ENCODE assay signal across 23 mouse cellular contexts in genomic region chr2:118841186-118841585, GRCm38 (mm10). TPM values are rescaled to one million over a fixed set of nuclear protein-coding genes. Genes with fewer than 3 reads are reported as not detected.
DNase-seq lines count a peak whose midpoint lies in the region; ATAC-seq and TF ChIP-seq lines count a peak whose summit lies in the region.
"Had no signal": no experiment of that assay in that cellular context is flagged by ENCODE, and none has a peak within 500 bp of the region (broad histone marks: within the 10 kb centered on the region; RNA-seq: fewer than 3 reads in every experiment).

No protein-coding gene starts in this region.

- H3K9ac ChIP-seq in CH12.LX (ENCODE audit: insufficient read depth, low read depth) = no peak overlapping the region
- H3K9ac ChIP-seq in liver, embryonic 13.5 days = no peak overlapping the region
- H3K9ac ChIP-seq in liver, postnatal 0 days (replicated peaks) = no peak overlapping the region
- H3K9ac ChIP-seq in hindbrain, embryonic 11.5 days (ENCODE audit: low read depth, low read length) = no peak overlapping the region
- H3K9ac ChIP-seq: embryonic facial prominence, embryonic 15.5 days; hindbrain, embryonic 13.5 days had no signal

- H3K36me3 ChIP-seq in CH12.LX (replicated peaks in 1 of 2; ENCODE audit: control insufficient read depth in 1 of 2, insufficient read depth in 1 of 2, low read length in 1 of 2) = peaks cover 0 to 8% of the 10 kb centered on the region in 2 experiments
- H3K36me3 ChIP-seq in liver, embryonic 13.5 days = peaks cover 1% of the 10 kb centered on the region
- H3K36me3 ChIP-seq in liver, postnatal 0 days (replicated peaks; ENCODE audit: insufficient read depth, low read length) = peaks cover 2% of the 10 kb centered on the region; the same call in 1 of the 2 replicates
- H3K36me3 ChIP-seq in hindbrain, embryonic 11.5 days (ENCODE audit: control insufficient read depth, insufficient read depth, low read length) = no peaks in the 10 kb centered on the region
- H3K36me3 ChIP-seq: embryonic facial prominence, embryonic 15.5 days; hindbrain, embryonic 13.5 days had no signal

- no peak overlapping the region for H3K4me3 ChIP-seq in CH12.LX (replicated peaks in 1 of 3; ENCODE audit: low read depth in 2 of 3, low read length in 2 of 3, poor library complexity in 1 of 3)
- no peak overlapping the region for H3K4me3 ChIP-seq in liver, embryonic 13.5 days (replicated peaks)
- H3K4me3 ChIP-seq in liver, postnatal 0 days (ENCODE audit: low read depth, low read length) = no peak overlapping the region
- no peak overlapping the region for H3K4me3 ChIP-seq in hindbrain, embryonic 11.5 days (ENCODE audit: low read depth, low read length)
- H3K4me3 ChIP-seq: embryonic facial prominence, embryonic 15.5 days; erythroblast, embryonic 14.5 days; forebrain, embryonic 10.5 days; heart, adult 2 months; hindbrain, embryonic 13.5 days had no signal

- H3K4me1 ChIP-seq in CH12.LX (ENCODE audit: control insufficient read depth in 1 of 2, insufficient read depth in 2 of 2) = peaks cover 11 to 17% of the 10 kb centered on the region in 2 experiments
- peaks cover 44% of the 10 kb centered on the region for H3K4me1 ChIP-seq in liver, embryonic 13.5 days (replicated peaks)
- peaks cover 9% of the 10 kb centered on the region for H3K4me1 ChIP-seq in liver, postnatal 0 days (ENCODE audit: insufficient read depth)
- H3K4me1 ChIP-seq in hindbrain, embryonic 11.5 days (replicated peaks; ENCODE audit: control insufficient read depth, insufficient read depth, low read length) = no peaks in the 10 kb centered on the region
- H3K4me1 ChIP-seq: hindbrain, embryonic 13.5 days had no signal

- TF ChIP-seq POLR2A in CH12.LX (IDR thresholded peaks at IDR 0.05; ENCODE audit: low read depth, low read length) = no peak

- TF ChIP-seq CTCF in CH12.LX (conservative IDR thresholded peaks at IDR 0.05 in 1 of 2, IDR thresholded peaks at IDR 0.05 in 1 of 2; ENCODE audit: low read depth in 2 of 2, low read length in 2 of 2) = no peak
- no peak for TF ChIP-seq CTCF in liver, postnatal 0 days (IDR thresholded peaks at IDR 0.05; ENCODE audit: low read depth)

- no peak for TF ChIP-seq RAD21 in CH12.LX (IDR thresholded peaks at IDR 0.05; ENCODE audit: low read depth, low read length)

- intact Hi-C loops in gastrocnemius, postnatal 14 days (cut with DNase I; ENCODE audit: low total_unique reads) = no loop called here

- 56% methylated on average over 5 of the region's 5 CpGs for WGBS in liver, embryonic 13.5 days (ENCODE audit: insufficient replicate concordance)
- 61% methylated on average over 5 of the region's 5 CpGs for WGBS in liver, postnatal 0 days (ENCODE audit: insufficient replicate concordance)
- WGBS in hindbrain, embryonic 11.5 days = 77% methylated on average over 5 of the region's 5 CpGs

- H3K27me3 ChIP-seq in CH12.LX (replicated peaks) = no peaks in the 10 kb centered on the region
- peaks cover 7% of the 10 kb centered on the region; the same call in 1 of the 2 replicates for H3K27me3 ChIP-seq in liver, embryonic 13.5 days
- no peaks in the 10 kb centered on the region for H3K27me3 ChIP-seq in liver, postnatal 0 days (ENCODE audit: insufficient read depth, low read length)
- no peaks in the 10 kb centered on the region for H3K27me3 ChIP-seq in hindbrain, embryonic 11.5 days (ENCODE audit: control insufficient read depth, insufficient read depth, low read length)
- H3K27me3 ChIP-seq: embryonic facial prominence, embryonic 15.5 days; hindbrain, embryonic 13.5 days had no signal

- no peak overlapping the region for H3K27ac ChIP-seq in CH12.LX (ENCODE audit: insufficient read depth, low read depth)
- H3K27ac ChIP-seq in liver, embryonic 13.5 days = peak overlapping the region; percentile 11
- no peak overlapping the region for H3K27ac ChIP-seq in liver, postnatal 0 days (ENCODE audit: low read depth)
- no peak overlapping the region for H3K27ac ChIP-seq in hindbrain, embryonic 11.5 days (ENCODE audit: low read depth, low read length)
- H3K27ac ChIP-seq: embryonic facial prominence, embryonic 15.5 days; forebrain, embryonic 10.5 days; heart, adult 2 months; hindbrain, embryonic 13.5 days; hindbrain, postnatal 0 days had no signal

- no peak for TF ChIP-seq EP300 in CH12.LX (IDR thresholded peaks at IDR 0.05; ENCODE audit: low read length)
- no peak for TF ChIP-seq EP300 in liver, postnatal 0 days (IDR thresholded peaks at IDR 0.05; ENCODE audit: low read depth)

- dilution Hi-C loops in CH12.LX (cut with MboI; ENCODE audit: extremely low pct_ligation_motif_present, extremely low pct_unique_long_range_greater_than_20kb, low sequenced_read_pairs) = no loop called here

- DNase-seq in CH12.LX (ENCODE audit: extremely low read depth) = no peak
- DNase-seq in NIH3T3 (ENCODE audit: low read depth) = peak; percentile 77
- DNase-seq in liver, embryonic 13.5 days = no peak
- DNase-seq in liver, postnatal 0 days = no peak
- DNase-seq in hindbrain, embryonic 11.5 days (ENCODE audit: low spot score) = no peak
- no peak for DNase-seq in right cerebral cortex, postnatal 4 days
- DNase-seq in gastrocnemius, postnatal 14 days = no peak
- DNase-seq: B cell, adult 2 months; cerebellum, adult 11 months; cerebellum, adult 8-10 months; cerebellum, postnatal 14 days; embryo, embryonic 11 days; gastrocnemius, postnatal 10 days; heart, adult 2 months; heart, postnatal 36 days had no signal

- H3K79me2 ChIP-seq in CH12.LX (replicated peaks; ENCODE audit: control insufficient read depth, extremely low read depth, insufficient read depth, poor library complexity, severe bottlenecking) = no peaks in the 10 kb centered on the region

- ATAC-seq in liver, embryonic 13.5 days (ENCODE audit: low read depth) = peak; percentile 59; the same call in 1 of the 2 replicates
- 0 out of 2 replicates have a peak, but pooled peaks have one; percentile 32 for ATAC-seq in liver, postnatal 0 days
- no peak for ATAC-seq in hindbrain, embryonic 11.5 days (ENCODE audit: low FRiP score)
- ATAC-seq: CD4-positive, CD25-positive, alpha-beta regulatory T cell, adult 4 months; forebrain, embryonic 14.5 days; hindbrain, postnatal 0 days had no signal

- H3K9me3 ChIP-seq in CH12.LX (replicated peaks; ENCODE audit: low read length) = peaks cover 4% of the 10 kb centered on the region
- H3K9me3 ChIP-seq in liver, embryonic 13.5 days (replicated peaks) = 0 out of 2 replicates have a peak, but pooled peaks cover 5% of the 10 kb centered on the region
- no peaks in the 10 kb centered on the region for H3K9me3 ChIP-seq in liver, postnatal 0 days (ENCODE audit: low read length)
- no peaks in the 10 kb centered on the region for H3K9me3 ChIP-seq in hindbrain, embryonic 11.5 days (ENCODE audit: control insufficient read depth, low read length)
- H3K9me3 ChIP-seq: embryonic facial prominence, embryonic 15.5 days; forebrain, embryonic 10.5 days; hindbrain, embryonic 13.5 days had no signal

- in situ Hi-C loops in CH12.LX (cut with MboI; ENCODE audit: low pct_ligation_motif_present, low pct_unique_long_range_greater_than_20kb, low sequenced_read_pairs) = no loop called here

- H3K4me2 ChIP-seq in CH12.LX (ENCODE audit: insufficient read depth, low read depth, poor library complexity, severe bottlenecking) = no peak overlapping the region
- no peak overlapping the region for H3K4me2 ChIP-seq in liver, embryonic 13.5 days
- H3K4me2 ChIP-seq in liver, postnatal 0 days (ENCODE audit: low read depth, low read length) = no peak overlapping the region
- H3K4me2 ChIP-seq in hindbrain, embryonic 11.5 days (replicated peaks; ENCODE audit: low read depth, low read length) = no peak overlapping the region
- H3K4me2 ChIP-seq: embryonic facial prominence, embryonic 15.5 days; heart, embryonic 11.5 days; hindbrain, embryonic 13.5 days had no signal

TF ChIP-seq in CH12.LX, 34 proteins besides CTCF, POLR2A, EP300 and RAD21:
- peak; percentile 72; the same call in 1 of the 2 replicates for TF ChIP-seq MAFK (IDR thresholded peaks at IDR 0.05; ENCODE audit: insufficient replicate concordance, low read length)
- TF ChIP-seq UBTF (IDR thresholded peaks at IDR 0.05; ENCODE audit: low read depth, low read length) = no peak

RNA-seq across cellular contexts. Expression of gene Ivd, which starts 20.6 kb away (rescaled TPM):
- total RNA-seq in CH12.LX (2012; rRNA removed) (28.4 and 29.3 TPM in 2 replicates), CH12.LX (2014; rRNA removed) (25.5 and 30.0 TPM in 2 replicates)
- polyA plus RNA-seq in CH12.LX (2012; ENCODE audit: insufficient read length, low read depth) = 27.6 and 34.5 TPM in 2 replicates
- polyA plus RNA-seq in liver, embryonic 13.5 days (2015; fragmentation: Nextera tagmentation; extraction: Ambion mirVana) = 26.4 and 29.6 TPM in 2 replicates
- 47.0 and 50.4 TPM in 2 replicates for polyA plus RNA-seq in liver, postnatal 0 days (2015; fragmentation: Nextera tagmentation; extraction: Ambion mirVana)
- polyA plus RNA-seq in hindbrain, embryonic 11.5 days (2014; fragmentation: Nextera tagmentation; extraction: Ambion mirVana) = 42.1 and 45.0 TPM in 2 replicates
- 10 to 100 TPM; 68.8 to 85.3 TPM for total RNA-seq in gastrocnemius, postnatal 14 days (2021)

RNA-seq across cellular contexts. Expression of gene Knstrn, which starts 27.4 kb away (rescaled TPM):
- 72.9 and 82.1 TPM in 2 replicates for total RNA-seq in CH12.LX (2012; rRNA removed)
- 72.9 and 76.6 TPM in 2 replicates for total RNA-seq in CH12.LX (2014; rRNA removed)
- polyA plus RNA-seq in CH12.LX (2012; ENCODE audit: insufficient read length, low read depth) = 97.2 and 108 TPM in 2 replicates
- 91.9 and 101 TPM in 2 replicates for polyA plus RNA-seq in liver, embryonic 13.5 days (2015; fragmentation: Nextera tagmentation; extraction: Ambion mirVana)
- 28.8 and 31.4 TPM in 2 replicates for polyA plus RNA-seq in liver, postnatal 0 days (2015; fragmentation: Nextera tagmentation; extraction: Ambion mirVana)
- polyA plus RNA-seq in hindbrain, embryonic 11.5 days (2014; fragmentation: Nextera tagmentation; extraction: Ambion mirVana) = 156 and 163 TPM in 2 replicates
- total RNA-seq in gastrocnemius, postnatal 14 days (2021) = 1 to 10 TPM; 3.8 to 4.1 TPM

RNA-seq across cellular contexts. Expression of gene Bahd1, which starts 59.0 kb away (rescaled TPM):
- total RNA-seq in CH12.LX (2012; rRNA removed) (28.7 and 32.1 TPM in 2 replicates), CH12.LX (2014; rRNA removed) (14.1 and 15.3 TPM in 2 replicates)
- polyA plus RNA-seq in CH12.LX (2012; ENCODE audit: insufficient read length, low read depth) = 37.5 and 37.8 TPM in 2 replicates
- 2.3 and 2.5 TPM in 2 replicates for polyA plus RNA-seq in liver, embryonic 13.5 days (2015; fragmentation: Nextera tagmentation; extraction: Ambion mirVana)
- polyA plus RNA-seq in liver, postnatal 0 days (2015; fragmentation: Nextera tagmentation; extraction: Ambion mirVana) = 2.4 and 2.5 TPM in 2 replicates
- 2.1 TPM in 2 replicates for polyA plus RNA-seq in hindbrain, embryonic 11.5 days (2014; fragmentation: Nextera tagmentation; extraction: Ambion mirVana)
- total RNA-seq in gastrocnemius, postnatal 14 days (2021) = 1 to 10 TPM; 4.9 to 5.0 TPM

Comparison
In these comparisons a context has a peak if more than half of its experiments do, and no peak if none do; other contexts are left out.
1. RNA of gene Bahd1, which starts 59.0 kb away (polyA plus RNA-seq): 37.5 to 37.8 TPM in CH12.LX; 2.4 to 2.5 TPM in liver, postnatal 0 days, 2.3 to 2.5 TPM in liver, embryonic 13.5 days and 2.1 TPM in hindbrain, embryonic 11.5 days; every median in the first group is over 10 times any median in the second.